Mouse (Mus musculus): Measurements from ENCODE around the gene Sema3a. TPM values are rescaled to one million over a fixed set of nuclear protein-coding genes. Genes with fewer than 3 reads are reported as not detected.

The Sema3a gene
- polyA plus RNA-seq, 1 experiment = 13.3 TPM

DNA sequence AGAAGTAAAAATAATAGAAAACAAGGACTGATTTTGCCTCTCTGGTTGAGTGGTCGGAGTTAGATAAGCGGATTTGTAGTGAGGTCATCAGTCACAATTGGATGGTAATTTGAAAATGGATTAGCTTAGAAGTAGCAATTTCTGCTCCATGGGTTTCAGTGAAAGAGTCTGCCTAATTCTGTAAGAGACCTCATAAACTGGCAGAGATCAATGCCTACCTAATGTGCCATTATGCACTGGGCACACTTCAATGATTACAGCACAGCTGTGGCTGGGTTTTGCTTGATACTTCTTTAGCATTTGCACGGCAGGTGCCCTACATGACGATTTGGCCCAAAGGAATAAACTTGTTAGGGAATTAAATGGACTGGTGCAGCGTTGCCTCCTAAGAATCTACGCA is 188.8 kb downstream of the Sema3a start:
- Histone ChIP-seq H3K4me1 (ENCODE audit: control insufficient read depth, insufficient read depth, low read length) (no peaks in the 10 kb centered on the region), H3K4me3 (replicated peaks; ENCODE audit: extremely low read depth, low read depth, low read length) (no peak overlapping the region)
- DNase-seq = no peak
- TF ChIP-seq CTCF (IDR thresholded peaks at IDR 0.05; ENCODE audit: insufficient read depth, low read length) (no peak), POLR2A (IDR thresholded peaks at IDR 0.05; ENCODE audit: borderline replicate concordance, extremely low read depth, low read depth, low read length) (no peak)
- WGBS = 86% methylated on average over 6 of the region's 6 CpGs

DNA sequence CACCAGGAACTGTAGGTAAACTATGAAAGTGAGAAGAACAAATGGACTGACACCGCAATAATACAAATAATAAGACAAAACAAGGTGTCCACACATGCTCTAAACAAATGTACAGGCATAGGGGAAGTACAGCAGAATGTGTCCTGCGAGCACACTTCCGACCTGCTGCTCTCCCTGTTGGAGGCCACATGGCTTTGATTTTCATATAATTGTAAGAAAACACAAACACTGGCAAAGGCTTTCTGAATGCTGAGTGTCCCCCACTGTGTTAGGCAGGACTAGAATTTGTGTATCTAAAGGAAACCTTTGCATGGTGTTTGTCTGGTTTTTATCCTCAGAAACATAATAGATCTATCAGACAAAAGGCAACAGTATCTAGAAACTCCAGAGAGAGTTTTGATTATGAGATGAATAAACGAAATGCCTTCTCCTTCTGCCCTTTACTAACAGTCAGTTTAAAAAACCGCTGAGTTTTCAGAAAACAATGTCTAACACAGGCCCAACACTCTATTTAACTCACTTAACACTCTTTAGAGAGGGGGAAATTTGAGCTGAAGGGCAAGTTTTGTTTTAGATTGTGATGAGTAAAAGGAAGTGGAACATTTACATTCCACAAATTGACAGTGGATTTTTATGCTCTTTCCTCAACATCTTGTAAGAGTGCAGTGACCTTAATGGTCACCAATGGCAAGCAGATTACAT is 193.7 kb downstream of the Sema3a start:
- 44% methylated on average over 5 of the region's 5 CpGs for WGBS
- no peak for TF ChIP-seq CTCF (IDR thresholded peaks at IDR 0.05; ENCODE audit: insufficient read depth, low read length)
- TF ChIP-seq POLR2A (IDR thresholded peaks at IDR 0.05; ENCODE audit: borderline replicate concordance, extremely low read depth, low read depth, low read length) = no peak
- no peak overlapping the region for H3K4me3 ChIP-seq (replicated peaks; ENCODE audit: extremely low read depth, low read depth, low read length)
- DNase-seq = no peak
- H3K4me1 ChIP-seq (ENCODE audit: control insufficient read depth, insufficient read depth, low read length) = no peaks in the 10 kb centered on the region

DNA sequence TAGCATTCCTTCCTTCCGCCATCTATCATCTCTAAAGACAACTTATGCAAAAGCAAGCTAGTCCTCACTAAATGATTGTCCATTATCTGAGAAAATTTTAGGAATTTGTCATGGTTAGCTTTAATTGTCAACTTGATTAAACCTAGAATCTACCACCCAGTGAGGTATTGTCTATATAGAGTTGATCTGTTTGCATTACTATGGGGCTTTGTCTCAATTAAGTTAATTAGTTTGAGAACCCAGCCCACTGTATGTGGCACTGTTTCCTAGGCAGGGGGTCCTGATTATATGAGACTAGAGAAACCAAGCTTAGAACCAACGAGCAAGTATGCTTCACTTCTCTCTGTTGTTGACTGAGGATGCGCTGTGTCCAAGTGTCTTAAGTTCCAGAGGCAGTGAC is 194.9 kb downstream of the Sema3a start:
- Histone ChIP-seq H3K4me3 (replicated peaks; ENCODE audit: extremely low read depth, low read depth, low read length) (no peak overlapping the region), H3K4me1 (ENCODE audit: control insufficient read depth, insufficient read depth, low read length) (no peaks in the 10 kb centered on the region)
- WGBS = 81% methylated on average over 3 of the region's 3 CpGs
- DNase-seq = no peak
- no peak for TF ChIP-seq CTCF (IDR thresholded peaks at IDR 0.05; ENCODE audit: insufficient read depth, low read length)
- no peak for TF ChIP-seq POLR2A (IDR thresholded peaks at IDR 0.05; ENCODE audit: borderline replicate concordance, extremely low read depth, low read depth, low read length)

DNA sequence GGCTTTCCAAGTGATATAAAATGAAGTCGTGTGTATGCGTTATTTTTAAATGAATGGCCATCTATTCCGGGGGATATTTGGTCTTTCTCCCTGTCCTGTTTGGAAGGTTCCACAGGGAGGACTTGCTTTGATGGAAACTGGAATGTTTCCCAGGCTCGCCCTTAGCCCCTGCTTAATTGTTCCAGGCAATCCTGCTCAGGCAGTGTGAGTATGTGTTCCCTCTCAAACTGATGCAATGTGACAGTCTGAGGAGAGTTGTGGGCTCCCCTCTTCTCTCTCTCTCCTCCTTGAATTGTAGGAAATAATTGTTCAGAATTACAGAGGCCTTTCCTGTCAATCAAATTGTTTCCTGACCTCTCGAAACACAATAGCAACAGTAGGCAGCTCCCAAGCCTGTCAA is 202.1 kb downstream of the Sema3a start:
- 44% methylated on average over 5 of the region's 5 CpGs for WGBS
- H3K4me3 ChIP-seq (replicated peaks; ENCODE audit: extremely low read depth, low read depth, low read length) = no peak overlapping the region

DNA sequence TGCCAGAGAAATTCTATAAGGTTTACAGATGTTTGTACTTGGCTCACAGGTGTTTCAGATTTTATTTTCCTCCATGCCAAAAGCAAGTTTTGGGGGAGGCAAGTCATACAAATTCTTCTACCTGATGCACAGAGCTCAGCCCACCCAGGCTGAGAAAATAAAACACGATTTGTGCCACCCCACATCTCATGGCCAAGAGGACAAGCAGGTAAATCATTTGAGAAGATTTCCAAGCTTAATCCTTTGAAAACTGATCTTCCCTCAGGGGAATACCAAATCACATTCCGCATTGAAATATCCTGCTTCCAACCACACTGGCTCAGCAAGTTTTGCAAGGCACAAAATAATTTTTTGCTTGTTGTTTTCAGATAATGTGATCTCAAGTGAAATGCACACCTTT is 206.2 kb downstream of the Sema3a start:
- H3K4me3 ChIP-seq (replicated peaks; ENCODE audit: extremely low read depth, low read depth, low read length) = no peak overlapping the region
- WGBS = 70% methylated on average over 2 of the region's 2 CpGs
- no peak for DNase-seq
- H3K4me1 ChIP-seq (ENCODE audit: control insufficient read depth, insufficient read depth, low read length) = no peaks in the 10 kb centered on the region
- no peak for TF ChIP-seq CTCF (IDR thresholded peaks at IDR 0.05; ENCODE audit: insufficient read depth, low read length)
- no peak for TF ChIP-seq POLR2A (IDR thresholded peaks at IDR 0.05; ENCODE audit: borderline replicate concordance, extremely low read depth, low read depth, low read length)

More for the DNA sequence above, 202.1 kb downstream of the Sema3a start:
- H3K4me1 ChIP-seq (ENCODE audit: control insufficient read depth, insufficient read depth, low read length) = no peaks in the 10 kb centered on the region
- no peak for TF ChIP-seq POLR2A (IDR thresholded peaks at IDR 0.05; ENCODE audit: borderline replicate concordance, extremely low read depth, low read depth, low read length)
- no peak for TF ChIP-seq CTCF (IDR thresholded peaks at IDR 0.05; ENCODE audit: insufficient read depth, low read length)
- DNase-seq = no peak

DNA sequence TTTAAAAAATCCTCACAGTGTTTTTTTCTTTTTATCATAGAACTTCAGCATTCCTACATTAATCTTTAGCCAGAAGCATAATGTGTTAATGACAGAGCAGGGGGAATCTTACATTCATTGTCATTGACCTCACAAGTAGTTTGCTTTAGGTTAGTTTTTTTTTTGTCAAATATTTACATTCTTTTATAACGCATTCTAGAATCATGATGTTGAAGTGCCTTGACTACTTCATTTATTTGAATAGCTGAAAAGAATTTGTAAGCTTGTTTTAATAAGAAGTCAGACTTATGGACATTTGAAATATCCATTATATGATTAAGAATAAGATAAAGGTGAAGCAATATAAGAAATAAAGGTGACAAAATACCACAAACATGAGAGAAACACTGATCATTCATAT is 212.5 kb downstream of the Sema3a start:
- TF ChIP-seq POLR2A (IDR thresholded peaks at IDR 0.05; ENCODE audit: borderline replicate concordance, extremely low read depth, low read depth, low read length) = no peak
- no peak for TF ChIP-seq CTCF (IDR thresholded peaks at IDR 0.05; ENCODE audit: insufficient read depth, low read length)
- Histone ChIP-seq H3K4me1 (ENCODE audit: control insufficient read depth, insufficient read depth, low read length) (no peaks in the 10 kb centered on the region), H3K4me3 (replicated peaks; ENCODE audit: extremely low read depth, low read depth, low read length) (no peak overlapping the region)
- DNase-seq = no peak
- 43% methylated on average over 1 of the region's 1 CpGs for WGBS

DNA sequence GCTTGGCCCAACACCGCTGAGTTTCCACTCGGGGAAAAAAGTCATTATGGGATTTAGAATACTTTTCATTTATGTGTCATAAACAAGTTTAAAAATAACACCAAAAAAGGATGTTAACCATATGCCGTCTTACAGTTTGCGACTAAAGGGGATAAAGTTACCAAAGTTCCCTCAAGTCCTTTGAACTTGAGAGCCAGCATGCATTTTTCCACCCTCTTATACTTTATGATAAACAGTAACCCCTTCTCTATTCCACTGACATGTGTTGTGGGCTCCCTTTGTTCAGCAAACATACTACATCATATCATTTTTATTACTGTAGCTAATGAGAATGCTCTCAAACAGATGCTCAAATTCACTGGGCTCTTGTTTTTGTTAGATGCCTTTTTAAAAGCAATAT is 221.9 kb downstream of the Sema3a start:
- no peak for TF ChIP-seq CTCF (IDR thresholded peaks at IDR 0.05; ENCODE audit: insufficient read depth, low read length)
- H3K4me3 ChIP-seq (replicated peaks; ENCODE audit: extremely low read depth, low read depth, low read length) = no peak overlapping the region
- WGBS = 62% methylated on average over 4 of the region's 4 CpGs
- no peaks in the 10 kb centered on the region for H3K4me1 ChIP-seq (ENCODE audit: control insufficient read depth, insufficient read depth, low read length)
- no peak for DNase-seq

DNA sequence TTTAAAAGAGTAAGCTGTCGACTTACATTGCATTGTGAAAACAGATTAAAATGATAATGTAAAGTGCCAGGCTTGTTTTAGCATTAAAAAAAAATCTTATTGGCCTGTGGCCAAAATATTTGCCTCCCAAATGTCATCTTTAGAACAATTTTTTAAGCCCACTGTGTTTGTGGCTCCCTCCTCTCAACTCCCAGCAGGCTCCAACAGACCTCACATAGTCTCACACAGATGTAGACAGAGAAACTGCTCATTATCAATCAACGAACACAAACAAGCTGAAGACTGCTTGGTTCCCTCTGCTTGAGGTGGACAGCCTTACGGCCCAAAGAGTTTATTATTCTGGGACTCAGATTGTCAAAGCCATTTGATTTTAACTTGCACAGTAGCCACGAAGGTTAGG is 226.4 kb downstream of the Sema3a start:
- no peak overlapping the region for H3K4me3 ChIP-seq (replicated peaks; ENCODE audit: extremely low read depth, low read depth, low read length)
- no peak for TF ChIP-seq POLR2A (IDR thresholded peaks at IDR 0.05; ENCODE audit: borderline replicate concordance, extremely low read depth, low read depth, low read length)
- TF ChIP-seq CTCF (IDR thresholded peaks at IDR 0.05; ENCODE audit: insufficient read depth, low read length) = no peak
- WGBS = 44% methylated on average over 4 of the region's 4 CpGs
- H3K4me1 ChIP-seq (ENCODE audit: control insufficient read depth, insufficient read depth, low read length) = no peaks in the 10 kb centered on the region
- no peak for DNase-seq

DNA sequence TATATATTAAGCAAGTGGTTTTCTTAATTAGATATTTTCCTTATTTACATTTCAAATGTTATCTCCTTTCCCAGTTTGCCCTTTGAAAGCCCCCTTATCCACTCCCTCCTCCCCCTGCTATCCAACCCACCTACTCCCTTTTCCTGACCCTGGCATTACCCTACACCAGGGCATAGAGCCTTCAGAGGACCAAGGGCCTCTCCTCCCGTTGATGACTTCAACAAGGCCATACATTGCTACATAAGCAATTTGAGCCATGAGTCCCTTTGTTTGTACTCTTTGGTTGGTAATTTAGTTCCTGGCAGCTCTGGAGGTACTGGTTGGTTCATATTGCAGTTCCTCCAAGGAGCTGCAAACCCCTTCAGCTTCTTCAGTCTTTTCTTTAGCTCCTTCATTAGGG is 227.8 kb downstream of the Sema3a start:
- H3K4me3 ChIP-seq (replicated peaks; ENCODE audit: extremely low read depth, low read depth, low read length) = no peak overlapping the region
- WGBS = 49% methylated on average over 1 of the region's 1 CpGs
- no peak for DNase-seq
- no peak for TF ChIP-seq POLR2A (IDR thresholded peaks at IDR 0.05; ENCODE audit: borderline replicate concordance, extremely low read depth, low read depth, low read length)
- no peak for TF ChIP-seq CTCF (IDR thresholded peaks at IDR 0.05; ENCODE audit: insufficient read depth, low read length)
- no peaks in the 10 kb centered on the region for H3K4me1 ChIP-seq (ENCODE audit: control insufficient read depth, insufficient read depth, low read length)

DNA sequence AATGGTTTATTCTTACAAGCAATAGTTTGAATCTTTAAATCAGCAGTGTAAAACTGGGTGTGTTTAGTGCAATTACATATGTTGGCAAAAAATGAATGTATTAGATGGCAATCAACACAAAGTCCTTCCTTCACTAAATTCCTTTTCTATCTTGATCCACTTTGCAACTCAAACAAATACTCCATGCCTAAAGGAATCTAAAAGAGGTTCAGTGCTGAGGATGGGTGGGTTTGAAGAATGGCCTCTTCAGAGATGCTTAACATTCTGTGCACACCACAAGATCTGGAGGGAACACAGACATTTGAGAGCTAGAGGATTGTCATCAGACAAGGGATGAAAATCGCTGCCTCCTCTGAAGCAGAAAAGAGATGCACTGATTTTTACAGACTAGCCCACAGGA is 228.3 kb downstream of the Sema3a start:
- Histone ChIP-seq H3K4me1 (ENCODE audit: control insufficient read depth, insufficient read depth, low read length) (no peaks in the 10 kb centered on the region), H3K4me3 (replicated peaks; ENCODE audit: extremely low read depth, low read depth, low read length) (no peak overlapping the region)
- DNase-seq = peak; percentile 12
- 75% methylated on average over 1 of the region's 1 CpGs for WGBS
- no peak for TF ChIP-seq POLR2A (IDR thresholded peaks at IDR 0.05; ENCODE audit: borderline replicate concordance, extremely low read depth, low read depth, low read length)
- no peak for TF ChIP-seq CTCF (IDR thresholded peaks at IDR 0.05; ENCODE audit: insufficient read depth, low read length)

All from lung, adult 2 months (tissue).